ENCODE assay signal across 8 mouse cellular contexts in genomic region chr7:78884139-78884538, GRCm38 (mm10). TPM values are rescaled to one million over a fixed set of nuclear protein-coding genes. Genes with fewer than 3 reads are reported as not detected.
DNase-seq lines count a peak whose midpoint lies in the region; ATAC-seq lines count a peak whose summit lies in the region.

No protein-coding gene starts in this region.

- no peak; the same call in 1 of the 2 replicates for ATAC-seq in limb, embryonic 11.5 days (ENCODE audit: insufficient number of reproducible peaks, low FRiP score, low TSS enrichment, low read depth)
- ATAC-seq in heart, embryonic 11.5 days (replicated peaks; ENCODE audit: insufficient number of reproducible peaks, low FRiP score, low TSS enrichment): no peak

- H3K36me3 ChIP-seq in forebrain, embryonic 10.5 days (replicated peaks): no peaks in the 10 kb centered on the region
- H3K36me3 ChIP-seq in limb, embryonic 11.5 days (ENCODE audit: control insufficient read depth, insufficient read depth, low read length): no peaks in the 10 kb centered on the region
- H3K36me3 ChIP-seq in heart, embryonic 11.5 days (ENCODE audit: control insufficient read depth, insufficient read depth, low read length): no peaks in the 10 kb centered on the region

- H3K9me3 ChIP-seq in forebrain, embryonic 10.5 days: no peaks in the 10 kb centered on the region
- H3K9me3 ChIP-seq in limb, embryonic 11.5 days (ENCODE audit: control insufficient read depth, low read length): no peaks in the 10 kb centered on the region
- H3K9me3 ChIP-seq in heart, embryonic 11.5 days (replicated peaks; ENCODE audit: control insufficient read depth, low read length): no peaks in the 10 kb centered on the region

- 4% methylated on average over 6 of the region's 6 CpGs for WGBS in forebrain, embryonic 10.5 days
- WGBS in limb, embryonic 11.5 days: 13% methylated on average over 6 of the region's 6 CpGs
- 8% methylated on average over 6 of the region's 6 CpGs for WGBS in heart, embryonic 11.5 days (ENCODE audit: insufficient replicate concordance)

- H3K27me3 ChIP-seq in forebrain, embryonic 10.5 days (ENCODE audit: poor library complexity, severe bottlenecking): peaks cover 81% of the 10 kb centered on the region
- peaks cover 19% of the 10 kb centered on the region for H3K27me3 ChIP-seq in limb, embryonic 11.5 days (ENCODE audit: control insufficient read depth, insufficient read depth, low read length)
- H3K27me3 ChIP-seq in heart, embryonic 11.5 days (ENCODE audit: control insufficient read depth, insufficient read depth, low read length): peaks cover 73% of the 10 kb centered on the region

- no peak overlapping the region for H3K4me2 ChIP-seq in limb, embryonic 11.5 days (ENCODE audit: low read depth, severe bottlenecking)
- no peak overlapping the region for H3K4me2 ChIP-seq in heart, embryonic 11.5 days

- DNase-seq in right cerebral cortex, adult 18-20 months: peak; percentile 44
- no peak for DNase-seq in right cerebral cortex, postnatal 25 days
- peak; percentile 75 for DNase-seq in forebrain, embryonic 10.5 days (ENCODE audit: extremely low spot score, low spot score)
- DNase-seq in limb, embryonic 11.5 days (ENCODE audit: low spot score): peak; percentile 58
- peak; percentile 92 for DNase-seq in retina, postnatal 1 day
- no peak for DNase-seq in adrenal gland, postnatal 25 days
- no peak for DNase-seq in frontal cortex, postnatal 14 days (ENCODE audit: low spot score in 2 of 2)

- H3K27ac ChIP-seq in forebrain, embryonic 10.5 days: peak overlapping the region; percentile 63; the same call in 1 of the 2 replicates
- no peak overlapping the region for H3K27ac ChIP-seq in limb, embryonic 11.5 days (replicated peaks; ENCODE audit: low read depth, low read length)
- no peak overlapping the region for H3K27ac ChIP-seq in heart, embryonic 11.5 days (ENCODE audit: low read depth, low read length)

- H3K4me3 ChIP-seq in forebrain, embryonic 10.5 days: peak overlapping the region; percentile 35
- H3K4me3 ChIP-seq in limb, embryonic 11.5 days (ENCODE audit: low read depth, low read length): no peak overlapping the region
- no peak overlapping the region for H3K4me3 ChIP-seq in heart, embryonic 11.5 days (ENCODE audit: low read depth, low read length)

- H3K9ac ChIP-seq in limb, embryonic 11.5 days (ENCODE audit: low read length): no peak overlapping the region
- no peak overlapping the region for H3K9ac ChIP-seq in heart, embryonic 11.5 days (ENCODE audit: low read depth, low read length)

- H3K4me1 ChIP-seq in forebrain, embryonic 10.5 days: peaks cover 85% of the 10 kb centered on the region
- peaks cover 16% of the 10 kb centered on the region; the same call in 1 of the 2 replicates for H3K4me1 ChIP-seq in limb, embryonic 11.5 days (ENCODE audit: control insufficient read depth, insufficient read depth, low read length)
- H3K4me1 ChIP-seq in heart, embryonic 11.5 days (ENCODE audit: control insufficient read depth, insufficient read depth, low read length): peaks cover 5% of the 10 kb centered on the region

RNA-seq across cellular contexts. Expression of gene Aen, which starts 11.5 kb away (rescaled TPM):
- 80.2 and 81.1 TPM in 2 replicates for polyA plus RNA-seq in forebrain, embryonic 10.5 days (2016; fragmentation: Nextera tagmentation; extraction: Ambion mirVana)
- 36.9 and 41.0 TPM in 2 replicates for polyA plus RNA-seq in limb, embryonic 11.5 days (2014; fragmentation: Nextera tagmentation; extraction: Ambion mirVana)
- 36.2 and 36.4 TPM in 2 replicates for total RNA-seq in adrenal gland, postnatal 25 days (2021)
- 27.5 and 33.8 TPM in 2 replicates for polyA plus RNA-seq in heart, embryonic 11.5 days (2014; fragmentation: Nextera tagmentation; extraction: Ambion mirVana)

RNA-seq across cellular contexts. Expression of gene Isg20, which starts 29.1 kb away (rescaled TPM):
- 0.40 and 0.84 TPM in 2 replicates for polyA plus RNA-seq in forebrain, embryonic 10.5 days (2016; fragmentation: Nextera tagmentation; extraction: Ambion mirVana)
- 0.19 and 0.48 TPM in 2 replicates for polyA plus RNA-seq in limb, embryonic 11.5 days (2014; fragmentation: Nextera tagmentation; extraction: Ambion mirVana)
- 4.9 and 5.4 TPM in 2 replicates for total RNA-seq in adrenal gland, postnatal 25 days (2021)
- polyA plus RNA-seq in heart, embryonic 11.5 days (2014; fragmentation: Nextera tagmentation; extraction: Ambion mirVana): 0.54 and 1.2 TPM in 2 replicates

RNA-seq across cellular contexts. Expression of gene Det1, which starts 37.1 kb away (rescaled TPM):
- 23.4 and 24.2 TPM in 2 replicates for polyA plus RNA-seq in forebrain, embryonic 10.5 days (2016; fragmentation: Nextera tagmentation; extraction: Ambion mirVana)
- polyA plus RNA-seq in limb, embryonic 11.5 days (2014; fragmentation: Nextera tagmentation; extraction: Ambion mirVana): 23.5 TPM in 2 replicates
- 17.1 and 17.8 TPM in 2 replicates for total RNA-seq in adrenal gland, postnatal 25 days (2021)
- polyA plus RNA-seq in heart, embryonic 11.5 days (2014; fragmentation: Nextera tagmentation; extraction: Ambion mirVana): 12.1 and 12.5 TPM in 2 replicates

Comparison
In these comparisons a context has a peak if more than half of its experiments do, and no peak if none do; other contexts are left out.
1. DNase-seq: peak in right cerebral cortex, adult 18-20 months (single experiment), forebrain, embryonic 10.5 days (single experiment), limb, embryonic 11.5 days (single experiment) and retina, postnatal 1 day (single experiment); none in right cerebral cortex, postnatal 25 days (single experiment), adrenal gland, postnatal 25 days (single experiment) and frontal cortex, postnatal 14 days (0 of 2).